Mouse (Mus musculus) brain, embryonic 14.5 days (tissue): ENCODE measurements at regions not wholly inside any gene's neighbourhood (a gene's known extent, or its start where the extent isn't known, plus 50 kb on each side); places are given as distances from the start of the nearest gene placed in this dataset.

ENCODE experiments used
- CTCF ChIP-seq: fragments of 200-500 bp; IDR thresholded peaks from 2 replicates; pipeline ENCODE4 v1.5.1; 2012; ENCODE audit warnings: inconsistent platforms, mild to moderate bottlenecking, moderate library complexity, borderline replicate concordance; ENCODE audit not compliant: insufficient read depth, insufficient read length; ENCODE audit errors: extremely low read depth
- POLR2A ChIP-seq: fragments of 200-500 bp; IDR thresholded peaks from 2 replicates; pipeline ENCODE4 v1.6.1; 2012; ENCODE audit warnings: mild to moderate bottlenecking, inconsistent platforms, borderline replicate concordance; ENCODE audit not compliant: poor library complexity, insufficient read depth, insufficient read length, severe bottlenecking; ENCODE audit errors: extremely low read depth

DNA sequence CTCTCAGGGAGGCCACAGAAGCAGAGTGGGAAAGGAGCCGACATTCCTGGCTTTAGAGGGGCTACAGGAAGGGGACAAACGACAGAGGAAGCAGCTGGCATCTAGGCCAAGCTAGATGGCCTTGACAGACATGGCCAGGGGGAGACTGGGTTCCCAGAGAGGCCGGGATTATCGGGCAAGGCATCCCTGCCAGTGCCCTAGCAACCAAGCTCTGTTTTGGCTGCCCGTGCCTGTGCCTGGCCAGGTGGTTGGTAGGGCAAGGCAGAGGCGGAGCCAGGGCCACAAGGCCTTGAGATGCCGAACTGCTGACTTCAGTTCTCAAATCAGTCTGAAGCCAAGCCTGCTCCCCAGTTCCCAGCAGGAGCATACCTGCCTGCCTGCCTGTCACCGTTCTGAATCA is 142.7 kb downstream of the Vegfa start:
- TF ChIP-seq CTCF (no peak), POLR2A (no peak)
